Mouse (Mus musculus) forebrain, postnatal 0 days (tissue): ENCODE data around the gene Commd4. TPM values are rescaled to one million over a fixed set of nuclear protein-coding genes. Genes with fewer than 3 reads are reported as not detected.

Experiments
- ATAC-seq: fragments of 200-750 bp; cut with Nextera tagmentation; 2 replicates; pipeline ENCODE4 v1.8.0; 2017; ENCODE audit warnings: mild to moderate bottlenecking, moderate library complexity
- DNase-seq: peaks from one replicate; pipeline ENCODE4 v3.0.0-alpha.2; 2015
- H3K27ac ChIP-seq: fragments of 300-500 bp; sonication (generic); 2 replicates; pipeline ENCODE4 v1.5.1; 2014; ENCODE audit warnings: low read depth, mild to moderate bottlenecking, antibody characterized with exemption, low read length, moderate library complexity, mixed read lengths
- H3K27me3 ChIP-seq: fragments of 300-500 bp; sonication (generic); 2 replicates; pipeline ENCODE4 v1.6.1; 2014; ENCODE audit warnings: mild to moderate bottlenecking, low read length, mixed read lengths; ENCODE audit not compliant: insufficient read depth
- H3K36me3 ChIP-seq: fragments of 300-500 bp; sonication (generic); 2 replicates; pipeline ENCODE4 v1.6.1; 2014; ENCODE audit warnings: mild to moderate bottlenecking, moderate library complexity; ENCODE audit not compliant: insufficient read depth
- H3K4me1 ChIP-seq: fragments of 300-500 bp; sonication (generic); 2 replicates; pipeline ENCODE4 v1.6.1; 2014; ENCODE audit warnings: antibody characterized with exemption; ENCODE audit not compliant: insufficient read depth
- H3K4me2 ChIP-seq: fragments of 300-500 bp; sonication (generic); 2 replicates; pipeline ENCODE4 v1.6.1; 2014; ENCODE audit warnings: low read depth, mild to moderate bottlenecking, moderate library complexity
- H3K4me3 ChIP-seq: fragments of 300-500 bp; sonication (generic); 2 replicates; pipeline ENCODE4 v1.5.1; 2014; ENCODE audit warnings: low read depth, low read length, mixed read lengths
- H3K9ac ChIP-seq: fragments of 300-500 bp; sonication (generic); 2 replicates; pipeline ENCODE4 v1.6.1; 2014; ENCODE audit warnings: mild to moderate bottlenecking
- H3K9me3 ChIP-seq: fragments of 300-500 bp; sonication (generic); 2 replicates; pipeline ENCODE4 v1.6.1; 2016; ENCODE audit warnings: low read length
- CTCF ChIP-seq: sonication (generic); IDR thresholded peaks from 2 replicates; pipeline ENCODE4 v1.5.1; 2016; ENCODE audit warnings: antibody characterized with exemption, control low read depth, low read depth
- WGBS: fragments of 180-500 bp; shearing (Covaris S2); extraction: QIAGEN DNeasy Blood & Tissue Kit; methylation state at CpG from one replicate; pipeline ENCODE4 v1.1.7; 2014; 5-methylcytosine and 5-hydroxymethylcytosine counted together
- polyA plus RNA-seq: library from polyadenylated mRNA; unstranded; fragments of >200 nt; fragmentation: Nextera tagmentation; extraction: Ambion mirVana; gene quantifications from 2 replicates; pipeline ENCODE4 v1.2.1, GENCODE M21; 2015
- total RNA-seq: library from RNA; depleted of rRNA; stranded (reverse); fragments of >200 nt; gene quantifications from 2 replicates; pipeline ENCODE4 v1.2.3, GENCODE M21; 2014

Gene Commd4
- total and polyA plus RNA-seq, 2 experiments from 2014 or later: 68.2 to 177 TPM

DNA sequence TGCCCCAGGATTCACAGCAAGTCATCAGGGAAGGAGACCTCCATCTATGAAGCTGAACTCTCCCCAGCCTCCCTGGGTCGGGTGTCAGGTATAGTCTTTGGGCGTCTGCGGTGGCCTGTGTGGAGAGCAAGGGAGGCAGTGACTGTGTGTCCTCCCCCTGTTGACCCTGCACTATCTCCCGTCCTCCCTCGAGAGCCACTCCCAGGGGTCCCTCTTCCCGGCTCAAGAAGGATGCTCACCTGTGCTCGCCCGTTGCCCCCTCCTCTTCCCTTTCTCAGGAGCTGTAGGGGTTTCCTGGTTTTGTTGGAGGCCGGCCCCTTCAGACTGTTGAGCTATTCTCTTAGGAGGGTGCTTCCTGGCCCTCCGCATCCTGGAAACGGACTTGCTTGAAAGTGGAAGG is 14.9 kb downstream of the Commd4 start:
- DNase-seq (no peak), ATAC-seq (no peak)

DNA sequence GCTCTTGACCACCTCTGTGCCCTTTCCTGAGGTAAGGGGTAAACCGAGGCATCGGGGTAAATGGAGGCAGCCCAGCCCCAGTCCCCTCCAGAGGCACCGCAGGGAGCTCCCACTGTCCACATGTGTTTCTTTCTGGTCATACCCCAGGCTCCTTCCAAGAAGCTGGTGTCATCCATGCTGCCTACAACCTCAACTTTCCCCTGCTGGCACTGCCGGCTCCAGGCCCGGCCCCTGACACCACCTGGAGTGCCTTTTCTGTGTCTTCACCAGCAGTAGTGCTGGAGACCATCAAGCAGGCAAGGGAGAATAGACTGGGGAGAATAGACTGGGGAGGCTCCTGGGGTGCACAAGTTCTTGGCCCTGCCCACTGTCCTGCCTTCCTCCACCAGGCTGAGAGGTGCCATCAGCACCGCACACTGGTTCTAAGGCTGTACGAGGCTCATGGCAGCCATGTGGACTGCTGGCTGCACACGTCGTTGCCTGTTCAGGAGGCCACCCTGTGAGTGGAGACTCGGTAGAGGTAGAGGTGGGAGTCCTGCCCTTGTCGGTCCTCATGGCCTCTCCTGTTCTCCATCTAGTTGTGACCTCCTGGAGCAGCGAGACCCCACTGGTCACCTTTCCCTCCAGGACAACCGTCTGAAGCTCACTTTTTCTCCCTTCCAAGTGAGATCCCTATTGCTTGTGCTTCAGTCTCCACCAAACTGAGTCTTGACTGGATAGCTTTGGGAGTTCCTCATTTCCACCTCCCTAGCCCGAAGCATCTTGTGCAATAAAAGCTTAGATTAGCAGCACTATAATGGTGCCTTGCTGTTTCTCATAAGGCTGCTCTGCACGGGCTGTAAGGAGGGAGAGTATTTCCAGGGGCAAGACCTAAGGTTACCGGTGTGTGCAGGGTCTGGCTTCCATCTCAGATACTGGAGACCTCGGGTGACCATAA is 16.4 kb downstream of the Commd4 start:
- Histone ChIP-seq H3K27me3 (no peaks in the 10 kb centered on the region), H3K4me1 (no peaks in the 10 kb centered on the region), H3K4me3 (no peak overlapping the region), H3K9me3 (no peaks in the 10 kb centered on the region), H3K27ac (no peak overlapping the region), H3K4me2 (no peak overlapping the region), H3K36me3 (peaks cover 61% of the 10 kb centered on the region), H3K9ac (no peak overlapping the region)
- no peak for TF ChIP-seq CTCF
- DNase-seq (no peak), ATAC-seq (no peak)
- 94% methylated on average over 17 of the region's 17 CpGs for WGBS

More for the DNA sequence above, 14.9 kb downstream of the Commd4 start:
- Histone ChIP-seq H3K4me2 (no peak overlapping the region), H3K9ac (no peak overlapping the region), H3K4me3 (no peak overlapping the region), H3K36me3 (peaks cover 46% of the 10 kb centered on the region), H3K27me3 (no peaks in the 10 kb centered on the region), H3K9me3 (no peaks in the 10 kb centered on the region), H3K27ac (no peak overlapping the region), H3K4me1 (no peaks in the 10 kb centered on the region)
- WGBS: 87% methylated on average over 11 of the region's 11 CpGs
- TF ChIP-seq CTCF: no peak

- Histone ChIP-seq H3K36me3 (peaks cover 73% of the 10 kb centered on the region), H3K4me3 (no peak overlapping the region), H3K9me3 (no peaks in the 10 kb centered on the region), H3K4me1 (no peaks in the 10 kb centered on the region), H3K9ac (no peak overlapping the region), H3K27me3 (no peaks in the 10 kb centered on the region), H3K27ac (no peak overlapping the region), H3K4me2 (no peak overlapping the region)
- WGBS: 87% methylated on average over 5 of the region's 5 CpGs
- DNase-seq: no peak
- no peak for ATAC-seq
- TF ChIP-seq CTCF: no peak
Measured at GRCm38 (mm10) chr9:57139571-57139970, 18.6 kb downstream of the Commd4 start.

DNA sequence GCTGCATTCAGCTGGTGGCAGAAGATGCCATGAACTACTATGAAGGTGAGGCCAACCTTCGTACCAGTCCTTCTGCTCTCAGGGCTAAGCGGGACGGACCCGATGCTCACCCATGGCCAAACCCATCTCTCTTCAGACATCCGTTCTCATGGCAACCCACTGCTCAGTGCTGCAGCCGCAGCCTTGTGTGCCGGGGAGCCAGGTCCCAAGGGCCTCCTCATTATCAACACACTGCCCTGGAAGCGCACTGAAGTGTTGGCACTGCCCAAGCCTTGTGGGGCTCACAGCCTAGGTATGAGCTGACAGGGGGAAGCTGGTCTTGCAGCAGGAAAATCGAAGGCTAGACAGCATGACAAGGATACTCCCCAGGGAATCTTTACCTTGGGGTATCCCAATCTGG is 19.0 kb downstream of the Commd4 start:
- no peaks in the 10 kb centered on the region for H3K9me3 ChIP-seq
- H3K36me3 ChIP-seq: peaks cover 77% of the 10 kb centered on the region
- 90% methylated on average over 9 of the region's 9 CpGs for whole genome bisulfite sequencing

DNA sequence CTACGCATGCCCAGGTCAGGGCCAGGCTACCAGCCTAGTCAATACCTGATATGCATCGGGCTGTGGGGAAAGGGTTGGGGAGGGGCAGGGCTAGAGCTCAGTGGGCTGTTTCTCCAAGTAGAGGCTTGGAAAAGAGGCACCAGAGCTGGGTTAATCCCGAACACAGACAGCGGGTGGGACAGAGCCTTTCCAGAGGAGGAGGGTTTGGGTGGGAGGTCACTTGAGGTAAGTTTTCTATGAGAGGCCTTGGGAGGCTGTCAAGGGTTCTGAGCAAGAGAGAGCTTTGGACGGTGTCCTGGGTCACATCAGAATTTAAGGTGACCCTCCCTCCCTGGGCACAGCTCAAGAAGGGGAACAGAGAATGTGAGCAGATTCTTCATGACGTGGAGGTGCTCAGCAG is 19.6 kb downstream of the Commd4 start:
- H3K4me3 ChIP-seq: no peak overlapping the region
- no peak overlapping the region for H3K4me2 ChIP-seq
- peaks cover 77% of the 10 kb centered on the region for H3K36me3 ChIP-seq
- H3K4me1 ChIP-seq: no peaks in the 10 kb centered on the region
- DNase-seq (no peak), ATAC-seq (no peak)
- H3K27me3 ChIP-seq: no peaks in the 10 kb centered on the region
- H3K9ac ChIP-seq: no peak overlapping the region
- H3K9me3 ChIP-seq: no peaks in the 10 kb centered on the region
- H3K27ac ChIP-seq: no peak overlapping the region
- TF ChIP-seq CTCF: no peak
- WGBS: 91% methylated on average over 6 of the region's 6 CpGs

More for the DNA sequence above, 19.0 kb downstream of the Commd4 start:
- no peak overlapping the region for H3K4me3 ChIP-seq
- no peak overlapping the region for H3K9ac ChIP-seq
- ATAC-seq (no peak), DNase-seq (no peak)
- no peaks in the 10 kb centered on the region for H3K27me3 ChIP-seq
- H3K27ac ChIP-seq: no peak overlapping the region
- H3K4me2 ChIP-seq: no peak overlapping the region
- TF ChIP-seq CTCF: no peak
- H3K4me1 ChIP-seq: no peaks in the 10 kb centered on the region

DNA sequence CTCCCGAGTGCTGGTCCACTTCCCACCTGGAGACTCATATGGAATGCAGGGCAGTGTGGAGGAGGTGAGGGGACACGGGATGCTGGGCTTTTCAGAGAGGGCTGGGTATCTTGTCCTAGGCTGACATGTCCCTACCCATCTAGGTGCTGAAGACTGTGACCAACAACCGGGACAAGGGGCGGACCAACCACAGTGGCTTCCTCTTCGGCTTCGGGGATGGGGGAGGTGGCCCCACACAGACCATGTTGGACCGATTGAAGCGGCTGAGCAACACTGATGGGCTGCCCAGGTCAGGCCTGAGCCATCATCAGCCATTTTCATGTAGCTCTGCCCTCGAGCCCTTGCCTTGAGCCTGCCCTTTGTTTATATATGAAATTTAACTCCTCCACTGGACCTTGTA is 20.4 kb downstream of the Commd4 start:
- H3K36me3 ChIP-seq: peaks cover 77% of the 10 kb centered on the region
- DNase-seq: no peak
- no peaks in the 10 kb centered on the region for H3K9me3 ChIP-seq
- H3K4me2 ChIP-seq: no peak overlapping the region
- H3K4me1 ChIP-seq: no peaks in the 10 kb centered on the region
- WGBS: 92% methylated on average over 9 of the region's 9 CpGs
- no peak for TF ChIP-seq CTCF
- H3K9ac ChIP-seq: no peak overlapping the region
- no peak overlapping the region for H3K27ac ChIP-seq
- no peak for ATAC-seq
- no peak overlapping the region for H3K4me3 ChIP-seq
- no peaks in the 10 kb centered on the region for H3K27me3 ChIP-seq

DNA sequence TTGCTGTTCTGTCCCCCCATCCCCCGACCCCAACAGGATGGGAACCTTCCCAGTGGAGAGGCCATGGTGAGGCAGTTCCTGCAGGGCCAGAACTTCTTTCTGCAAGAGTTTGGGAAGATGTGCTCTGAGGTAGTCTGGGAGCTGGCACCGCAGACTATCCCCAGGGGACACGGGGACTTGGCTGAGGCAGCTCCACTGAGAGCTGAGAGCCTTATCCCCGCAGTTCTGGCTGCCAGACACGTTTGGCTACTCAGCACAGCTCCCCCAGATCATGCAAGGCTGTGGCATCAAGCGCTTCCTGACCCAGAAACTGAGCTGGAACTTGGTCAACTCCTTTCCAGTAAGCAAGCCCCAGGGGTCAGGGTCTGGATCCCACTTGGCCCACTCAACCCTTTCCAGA is 20.9 kb downstream of the Commd4 start:
- H3K27ac ChIP-seq: no peak overlapping the region

More for the DNA sequence above, 20.9 kb downstream of the Commd4 start:
- Histone ChIP-seq H3K9me3 (no peaks in the 10 kb centered on the region), H3K27me3 (no peaks in the 10 kb centered on the region), H3K4me3 (no peak overlapping the region), H3K9ac (no peak overlapping the region), H3K36me3 (peaks cover 74% of the 10 kb centered on the region), H3K4me1 (no peaks in the 10 kb centered on the region), H3K4me2 (no peak overlapping the region)
- 82% methylated on average over 6 of the region's 6 CpGs for WGBS
- ATAC-seq (no peak), DNase-seq (no peak)
- TF ChIP-seq CTCF: no peak
